Comparison of ENCODE assay signal across 10 mouse cellular contexts in genomic region chr2:166620529-166621466, GRCm38 (mm10).
DNase-seq lines count a peak whose midpoint lies in the region; ATAC-seq lines count a peak whose summit lies in the region.
"Had no signal": no experiment of that assay in that cellular context is flagged by ENCODE, and none has a peak within 500 bp of the region (broad histone marks: within the 10 kb centered on the region; RNA-seq: fewer than 3 reads in every experiment).

No protein-coding gene starts in this region.

- no peaks in the 10 kb centered on the region for H3K9me3 ChIP-seq in hindbrain, embryonic 10.5 days
- no peaks in the 10 kb centered on the region for H3K9me3 ChIP-seq in hindbrain, embryonic 14.5 days (ENCODE audit: control insufficient read depth, low read length)
- H3K9me3 ChIP-seq in forebrain, embryonic 16.5 days (ENCODE audit: control insufficient read depth, low read length), result no peaks in the 10 kb centered on the region

- no peak overlapping the region for H3K4me3 ChIP-seq in hindbrain, embryonic 10.5 days
- no peak overlapping the region for H3K4me3 ChIP-seq in hindbrain, embryonic 14.5 days (replicated peaks; ENCODE audit: low read length)
- no peak overlapping the region for H3K4me3 ChIP-seq in forebrain, embryonic 16.5 days (replicated peaks; ENCODE audit: low read length)

- peaks cover 63% of the 10 kb centered on the region for H3K4me1 ChIP-seq in hindbrain, embryonic 10.5 days (replicated peaks)
- peaks cover 22% of the 10 kb centered on the region for H3K4me1 ChIP-seq in hindbrain, embryonic 14.5 days (replicated peaks; ENCODE audit: control insufficient read depth, insufficient read depth, low read length)
- peaks cover 12% of the 10 kb centered on the region; the same call in 1 of the 2 replicates for H3K4me1 ChIP-seq in forebrain, embryonic 16.5 days (replicated peaks; ENCODE audit: control insufficient read depth, insufficient read depth, low read length)

- DNase-seq in hindbrain, embryonic 10.5 days (ENCODE audit: low spot score), result no peak
- DNase-seq in hindbrain, embryonic 14.5 days (ENCODE audit: low spot score), result no peak
- peak; percentile 67 for DNase-seq in lung, postnatal 36 days
- peak; percentile 82 to 85 for DNase-seq in thymus, postnatal 10 days (ENCODE audit: low spot score in 2 of 2)
- DNase-seq in kidney, postnatal 36 days, result no peak
- no peak for DNase-seq in embryo, embryonic 10.5 days (ENCODE audit: low spot score)
- no peak for DNase-seq in right cerebral cortex, adult 2 months (ENCODE audit: low spot score in 2 of 2)
- DNase-seq: heart, postnatal 10 days; midbrain, embryonic 14.5 days had no signal

- peak overlapping the region; percentile 42 for H3K27ac ChIP-seq in hindbrain, embryonic 10.5 days
- no peak overlapping the region; the same call in 1 of the 2 replicates for H3K27ac ChIP-seq in hindbrain, embryonic 14.5 days
- peak overlapping the region; percentile 28 for H3K27ac ChIP-seq in forebrain, embryonic 16.5 days (ENCODE audit: low read length)

- H3K9ac ChIP-seq in hindbrain, embryonic 14.5 days, result no peak overlapping the region
- no peak overlapping the region for H3K9ac ChIP-seq in forebrain, embryonic 16.5 days (replicated peaks; ENCODE audit: low read depth, low read length)

- no peak overlapping the region for H3K4me2 ChIP-seq in hindbrain, embryonic 14.5 days (replicated peaks)
- no peak overlapping the region for H3K4me2 ChIP-seq in forebrain, embryonic 16.5 days (ENCODE audit: low read length)

- H3K27me3 ChIP-seq in hindbrain, embryonic 10.5 days (ENCODE audit: insufficient read depth, poor library complexity, severe bottlenecking), result no peaks in the 10 kb centered on the region
- H3K27me3 ChIP-seq in hindbrain, embryonic 14.5 days (ENCODE audit: control insufficient read depth, insufficient read depth, low read length), result no peaks in the 10 kb centered on the region
- H3K27me3 ChIP-seq in forebrain, embryonic 16.5 days (replicated peaks; ENCODE audit: control insufficient read depth, insufficient read depth, low read length), result no peaks in the 10 kb centered on the region

- no peak for ATAC-seq in hindbrain, embryonic 14.5 days (ENCODE audit: low FRiP score)
- no peak for ATAC-seq in forebrain, embryonic 16.5 days

- WGBS in hindbrain, embryonic 10.5 days, result 74% methylated on average over 20 of the region's 20 CpGs
- WGBS in hindbrain, embryonic 14.5 days, result 61% methylated on average over 20 of the region's 20 CpGs
- WGBS in forebrain, embryonic 16.5 days, result 67% methylated on average over 20 of the region's 20 CpGs

- peaks cover 63% of the 10 kb centered on the region for H3K36me3 ChIP-seq in hindbrain, embryonic 10.5 days
- H3K36me3 ChIP-seq in hindbrain, embryonic 14.5 days (replicated peaks; ENCODE audit: control insufficient read depth, insufficient read depth), result peaks cover 6% of the 10 kb centered on the region; the same call in 1 of the 2 replicates
- no peaks in the 10 kb centered on the region; the same call in 1 of the 2 replicates for H3K36me3 ChIP-seq in forebrain, embryonic 16.5 days (ENCODE audit: control insufficient read depth, insufficient read depth)

Comparison
In these comparisons a context has a peak if more than half of its experiments do, and no peak if none do; other contexts are left out.
1. DNase-seq: peak in lung, postnatal 36 days (single experiment) and thymus, postnatal 10 days (2 of 2); none in hindbrain, embryonic 10.5 days (single experiment), hindbrain, embryonic 14.5 days (single experiment), kidney, postnatal 36 days (0 of 2), embryo, embryonic 10.5 days (single experiment) and right cerebral cortex, adult 2 months (0 of 2).